Mouse (Mus musculus): ENCODE data around the gene Irak3. TPM values are rescaled to one million over a fixed set of nuclear protein-coding genes. Genes with fewer than 3 reads are reported as not detected.
A peak's percentile ranks its signal among the peaks of the same experiment; 100 is the strongest.

Irak3 gene
- polyA plus RNA-seq, 1 experiment from 2014 or later, result 1.6 TPM

GRCm38 (mm10) chr10:120128601-120129277 lies 73.2 kb downstream of the Irak3 start:
- no peak for ATAC-seq
- no peak overlapping the region for H3K4me3 ChIP-seq (ENCODE audit: low read depth, low read length)

DNA sequence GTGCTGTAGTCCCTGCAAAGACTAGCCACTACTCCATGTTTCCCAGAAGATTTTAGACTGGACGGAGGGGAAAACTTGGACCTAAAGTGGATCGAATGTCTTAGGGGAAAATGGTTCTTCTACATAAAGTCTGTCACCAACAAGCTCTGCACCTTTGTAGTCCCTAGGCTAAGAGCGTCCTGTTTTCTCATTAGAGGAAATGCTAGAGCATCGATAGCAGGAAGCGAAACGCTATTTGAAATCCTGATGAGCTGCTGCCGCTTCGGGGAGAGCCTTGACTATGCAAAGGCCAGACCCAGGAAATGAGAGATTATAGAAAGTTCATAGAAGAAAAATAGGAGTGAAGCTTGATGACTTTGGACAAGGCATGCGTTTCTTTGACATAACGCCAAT lies 76.5 kb downstream of the Irak3 start:
- 63% methylated on average over 10 of the region's 10 CpGs for WGBS

More at GRCm38 (mm10) chr10:120128601-120129277, 73.2 kb downstream of the Irak3 start:
- Histone ChIP-seq H3K27ac (ENCODE audit: low read length) (no peak overlapping the region), H3K9me3 (ENCODE audit: low read length) (no peaks in the 10 kb centered on the region), H3K9ac (replicated peaks; ENCODE audit: low read depth) (no peak overlapping the region), H3K4me1 (ENCODE audit: insufficient read depth, low read depth, low read length) (no peaks in the 10 kb centered on the region), H3K36me3 (ENCODE audit: insufficient read depth, low read length) (no peaks in the 10 kb centered on the region), H3K27me3 (replicated peaks; ENCODE audit: insufficient read depth, low read length) (no peaks in the 10 kb centered on the region), H3K4me2 (replicated peaks; ENCODE audit: low read depth, low read length) (no peak overlapping the region)
- no peak for DNase-seq (ENCODE audit: low spot score)
- 29% methylated on average over 13 of the region's 13 CpGs for WGBS
- TF ChIP-seq EP300 (IDR thresholded peaks at IDR 0.05) (no peak), CTCF (IDR thresholded peaks at IDR 0.05) (no peak)

GRCm38 (mm10) chr10:120124801-120125464 lies 77.0 kb downstream of the Irak3 start:
- WGBS, result 48% methylated on average over 7 of the region's 7 CpGs
- ATAC-seq, result peak; percentile 66

More for the DNA sequence above, 76.5 kb downstream of the Irak3 start:
- Histone ChIP-seq H3K27ac (ENCODE audit: low read length) (no peak overlapping the region), H3K9ac (replicated peaks; ENCODE audit: low read depth) (no peak overlapping the region), H3K36me3 (ENCODE audit: insufficient read depth, low read length) (no peaks in the 10 kb centered on the region), H3K4me2 (replicated peaks; ENCODE audit: low read depth, low read length) (no peak overlapping the region), H3K27me3 (replicated peaks; ENCODE audit: insufficient read depth, low read length) (no peaks in the 10 kb centered on the region), H3K4me3 (ENCODE audit: low read depth, low read length) (no peak overlapping the region), H3K4me1 (ENCODE audit: insufficient read depth, low read depth, low read length) (no peaks in the 10 kb centered on the region), H3K9me3 (ENCODE audit: low read length) (no peaks in the 10 kb centered on the region)
- ATAC-seq (no peak), DNase-seq (ENCODE audit: low spot score) (no peak)
- no peak for TF ChIP-seq CTCF (IDR thresholded peaks at IDR 0.05)
- no peak for TF ChIP-seq EP300 (IDR thresholded peaks at IDR 0.05)

DNA sequence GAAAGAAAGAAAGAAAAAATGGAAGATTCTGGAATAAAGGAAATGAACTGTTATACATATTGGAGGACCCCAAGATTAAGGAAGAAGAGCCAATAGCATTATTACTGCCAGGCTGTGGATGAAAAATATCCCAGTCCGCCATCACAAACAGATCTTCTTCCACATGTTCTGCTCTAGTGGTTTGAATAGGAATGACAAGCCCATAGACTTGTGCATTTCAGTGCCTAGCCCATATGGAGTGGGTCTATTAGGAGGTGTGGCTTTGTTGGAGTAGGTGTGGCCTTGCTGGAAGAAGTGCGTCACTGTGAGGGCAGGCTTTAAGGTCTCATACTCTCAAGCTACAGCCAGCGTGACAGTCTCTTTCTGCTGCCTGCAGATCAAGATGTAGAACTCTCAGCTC lies 78.2 kb downstream of the Irak3 start:
- TF ChIP-seq EP300 (IDR thresholded peaks at IDR 0.05) (no peak), CTCF (IDR thresholded peaks at IDR 0.05) (peak; percentile 8; the same call in 1 of the 2 replicates)
- ATAC-seq, result no peak
- H3K4me1 ChIP-seq (ENCODE audit: insufficient read depth, low read depth, low read length), result no peaks in the 10 kb centered on the region

More at GRCm38 (mm10) chr10:120124801-120125464, 77.0 kb downstream of the Irak3 start:
- TF ChIP-seq CTCF (IDR thresholded peaks at IDR 0.05) (peak; percentile 91), EP300 (IDR thresholded peaks at IDR 0.05) (no peak)
- H3K4me2 ChIP-seq (replicated peaks; ENCODE audit: low read depth, low read length), result no peak overlapping the region
- H3K27ac ChIP-seq (ENCODE audit: low read length), result no peak overlapping the region
- no peaks in the 10 kb centered on the region for H3K4me1 ChIP-seq (ENCODE audit: insufficient read depth, low read depth, low read length)
- DNase-seq (ENCODE audit: low spot score), result peak; percentile 91
- H3K27me3 ChIP-seq (replicated peaks; ENCODE audit: insufficient read depth, low read length), result no peaks in the 10 kb centered on the region
- H3K9ac ChIP-seq (replicated peaks; ENCODE audit: low read depth), result no peak overlapping the region
- H3K36me3 ChIP-seq (ENCODE audit: insufficient read depth, low read length), result no peaks in the 10 kb centered on the region
- H3K9me3 ChIP-seq (ENCODE audit: low read length), result no peaks in the 10 kb centered on the region
- no peak overlapping the region for H3K4me3 ChIP-seq (ENCODE audit: low read depth, low read length)

DNA sequence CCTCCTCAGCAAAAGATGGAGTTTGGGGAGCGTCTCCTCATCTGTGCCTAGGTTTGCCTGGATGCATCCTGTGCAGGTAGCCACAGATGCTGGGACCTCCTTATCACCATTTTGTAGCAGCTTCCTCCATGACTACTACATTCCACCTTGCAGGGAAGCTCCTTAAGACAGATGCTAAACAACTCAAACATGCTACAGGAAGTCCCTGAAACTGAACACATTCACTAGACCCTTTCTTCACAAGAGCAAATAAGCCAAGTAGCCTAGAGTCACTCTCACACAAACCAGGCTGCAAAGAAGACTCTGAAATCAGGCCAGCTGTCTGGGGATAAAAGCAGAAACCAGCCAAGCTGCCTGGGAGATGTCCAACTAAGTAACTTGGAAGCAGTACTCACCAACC lies 86.7 kb downstream of the Irak3 start:
- Histone ChIP-seq H3K9ac (replicated peaks; ENCODE audit: low read depth) (no peak overlapping the region), H3K27ac (ENCODE audit: low read length) (no peak overlapping the region), H3K36me3 (ENCODE audit: insufficient read depth, low read length) (no peaks in the 10 kb centered on the region), H3K27me3 (replicated peaks; ENCODE audit: insufficient read depth, low read length) (no peaks in the 10 kb centered on the region), H3K4me1 (ENCODE audit: insufficient read depth, low read depth, low read length) (no peaks in the 10 kb centered on the region), H3K4me3 (ENCODE audit: low read depth, low read length) (no peak overlapping the region), H3K9me3 (ENCODE audit: low read length) (no peaks in the 10 kb centered on the region), H3K4me2 (replicated peaks; ENCODE audit: low read depth, low read length) (no peak overlapping the region)
- DNase-seq (ENCODE audit: low spot score), result no peak
- TF ChIP-seq EP300 (IDR thresholded peaks at IDR 0.05) (no peak), CTCF (IDR thresholded peaks at IDR 0.05) (no peak)
- no peak for ATAC-seq
- WGBS, result 94% methylated on average over 1 of the region's 1 CpGs

More for the DNA sequence above, 78.2 kb downstream of the Irak3 start:
- no peaks in the 10 kb centered on the region for H3K9me3 ChIP-seq (ENCODE audit: low read length)
- H3K27ac ChIP-seq (ENCODE audit: low read length), result no peak overlapping the region
- H3K36me3 ChIP-seq (ENCODE audit: insufficient read depth, low read length), result no peaks in the 10 kb centered on the region
- 77% methylated on average over 3 of the region's 3 CpGs for WGBS
- DNase-seq (ENCODE audit: low spot score), result no peak
- no peak overlapping the region for H3K9ac ChIP-seq (replicated peaks; ENCODE audit: low read depth)
- no peak overlapping the region for H3K4me2 ChIP-seq (replicated peaks; ENCODE audit: low read depth, low read length)
- no peak overlapping the region for H3K4me3 ChIP-seq (ENCODE audit: low read depth, low read length)
- no peaks in the 10 kb centered on the region for H3K27me3 ChIP-seq (replicated peaks; ENCODE audit: insufficient read depth, low read length)

DNA sequence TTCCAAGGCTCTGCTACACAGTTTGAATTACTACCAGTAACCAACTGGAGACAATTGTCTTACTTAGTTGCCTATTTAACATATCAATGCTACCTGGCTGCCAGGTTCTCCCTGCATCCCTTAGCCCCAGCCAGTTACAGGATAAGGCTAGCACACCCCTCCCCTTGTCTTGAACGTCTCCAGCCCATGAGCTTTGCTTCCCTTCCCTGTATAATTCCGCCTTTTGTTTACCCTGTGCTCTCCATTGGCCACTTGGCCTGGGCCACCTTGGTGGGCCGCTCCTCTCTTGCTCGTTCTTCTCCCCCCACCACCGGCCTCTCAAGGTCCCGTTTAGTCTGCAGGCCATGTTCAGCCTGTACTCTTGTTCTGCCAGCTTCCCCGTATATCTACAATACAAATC lies 87.4 kb downstream of the Irak3 start:
- TF ChIP-seq EP300 (IDR thresholded peaks at IDR 0.05), result no peak
- Histone ChIP-seq H3K36me3 (ENCODE audit: insufficient read depth, low read length) (no peaks in the 10 kb centered on the region), H3K4me3 (ENCODE audit: low read depth, low read length) (no peak overlapping the region), H3K27ac (ENCODE audit: low read length) (no peak overlapping the region), H3K9ac (replicated peaks; ENCODE audit: low read depth) (no peak overlapping the region), H3K9me3 (ENCODE audit: low read length) (no peaks in the 10 kb centered on the region), H3K27me3 (replicated peaks; ENCODE audit: insufficient read depth, low read length) (no peaks in the 10 kb centered on the region), H3K4me1 (ENCODE audit: insufficient read depth, low read depth, low read length) (no peaks in the 10 kb centered on the region), H3K4me2 (replicated peaks; ENCODE audit: low read depth, low read length) (no peak overlapping the region)
- 36% methylated on average over 7 of the region's 7 CpGs for WGBS
- ATAC-seq (no peak), DNase-seq (ENCODE audit: low spot score) (no peak)
